Mouse (Mus musculus): ENCODE measurements at regions not wholly inside any gene's neighbourhood (a gene's known extent, or its start where the extent isn't known, plus 50 kb on each side); places are given as distances from the start of the nearest gene placed in this dataset.

DNA sequence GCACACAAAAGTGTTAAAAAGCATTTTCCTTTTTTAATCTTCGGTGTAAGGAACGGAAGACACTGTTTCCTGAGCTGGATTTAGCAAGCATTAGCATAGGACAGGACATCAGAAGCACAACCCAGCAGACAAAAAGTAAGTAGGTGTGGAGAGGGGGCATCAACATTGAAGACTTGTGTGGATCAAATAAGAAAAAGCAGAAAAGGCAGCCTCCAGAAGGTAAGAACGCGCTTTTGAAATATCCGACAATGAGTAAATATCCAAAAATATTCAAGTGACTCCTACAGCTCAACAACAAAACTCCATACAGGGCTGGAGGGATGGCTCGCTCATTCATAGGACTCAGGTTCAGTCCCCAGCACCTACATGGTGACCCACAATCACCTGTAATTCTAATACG is 286.9 kb downstream of the Pdcd6ip start:
- DNase-seq (ENCODE audit: low spot score) = no peak

GRCm38 (mm10) chr9:113419801-113420200 is 288.3 kb downstream of the Pdcd6ip start:
- no peak for DNase-seq (ENCODE audit: low spot score)

- DNase-seq (ENCODE audit: low spot score) = no peak
Observed at GRCm38 (mm10) chr9:113417106-113417505, 291.0 kb downstream of the Pdcd6ip start.

DNA sequence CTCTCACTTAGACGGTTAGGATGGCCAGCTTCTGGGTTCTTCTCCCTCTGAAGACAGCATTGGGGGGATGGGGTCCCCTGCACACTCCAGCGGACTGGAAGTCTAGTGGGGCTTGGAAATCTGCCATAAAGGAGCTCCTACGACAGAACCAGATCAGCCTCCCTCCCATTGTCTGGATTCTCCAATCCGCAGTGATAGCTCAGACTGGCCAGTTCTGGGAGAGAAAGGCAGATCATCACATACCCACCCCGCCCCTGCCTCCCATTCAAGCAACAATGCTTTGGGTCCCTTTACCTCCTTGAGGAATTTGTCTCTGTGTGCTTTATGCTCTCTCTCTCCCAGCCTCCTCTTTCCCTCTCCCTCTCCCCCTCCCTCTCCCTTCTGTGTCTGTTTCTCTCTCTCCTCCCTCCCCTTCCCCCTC is 292.5 kb downstream of the Pdcd6ip start:
- DNase-seq (ENCODE audit: low spot score) = no peak

- no peak for DNase-seq (ENCODE audit: low spot score)
Observed at GRCm38 (mm10) chr9:113414690-113415089, 293.4 kb downstream of the Pdcd6ip start.

GRCm38 (mm10) chr9:113413851-113414250 is 294.2 kb downstream of the Pdcd6ip start:
- no peak for DNase-seq (ENCODE audit: low spot score)

GRCm38 (mm10) chr9:113411638-113412037 is 296.4 kb downstream of the Pdcd6ip start:
- no peak for DNase-seq (ENCODE audit: low spot score)

GRCm38 (mm10) chr9:113408521-113408920 is 299.5 kb downstream of the Pdcd6ip start:
- DNase-seq (ENCODE audit: low spot score) = no peak

GRCm38 (mm10) chr9:113394320-113394719 is 313.7 kb downstream of the Pdcd6ip start:
- no peak for DNase-seq (ENCODE audit: low spot score)

DNA sequence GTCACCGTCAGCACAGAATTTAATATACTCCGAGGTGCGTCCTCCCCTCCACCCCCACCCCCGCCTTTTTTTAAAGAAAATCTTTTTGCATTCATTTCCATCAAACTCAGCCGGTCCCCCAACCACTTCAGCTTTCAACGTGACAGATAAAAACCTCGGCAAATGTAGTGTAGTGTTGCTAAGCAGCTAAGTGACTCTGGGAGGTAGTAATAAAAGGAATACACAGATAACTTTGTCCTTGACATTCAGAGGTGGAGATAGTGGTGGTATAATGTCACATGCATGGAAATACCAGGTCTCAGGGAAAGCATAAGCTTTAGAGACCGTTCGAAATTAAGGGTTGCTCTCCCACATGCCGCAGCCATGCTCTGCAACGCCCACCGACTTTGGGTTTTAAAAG is 320.7 kb downstream of the Pdcd6ip start:
- DNase-seq (ENCODE audit: low spot score) = no peak

GRCm38 (mm10) chr9:113381591-113382110 is 326.4 kb downstream of the Pdcd6ip start:
- DNase-seq (ENCODE audit: low spot score) = no peak

- no peak for DNase-seq (ENCODE audit: low spot score)
Observed at GRCm38 (mm10) chr9:113380408-113381129, 327.5 kb downstream of the Pdcd6ip start.

DNA sequence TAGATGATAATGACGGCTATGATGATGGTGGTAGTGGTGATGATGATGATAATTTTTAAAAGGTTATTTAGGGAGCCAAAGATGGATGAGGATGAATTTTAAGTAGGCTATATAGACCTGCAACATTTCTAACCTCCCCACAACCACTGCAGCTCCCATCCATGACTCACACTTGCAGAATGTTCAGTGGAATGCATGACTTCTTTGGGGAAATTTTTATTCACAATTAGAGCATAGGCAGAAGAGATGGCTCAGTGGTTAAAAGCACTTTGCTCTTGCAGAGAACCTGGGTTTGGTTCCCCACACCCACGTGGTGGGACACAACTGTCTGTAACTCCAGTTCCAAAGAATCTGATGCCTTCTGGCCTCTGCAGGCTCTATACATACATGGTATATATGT is 329.5 kb downstream of the Pdcd6ip start:
- no peak for DNase-seq (ENCODE audit: low spot score)

- no peak for DNase-seq (ENCODE audit: low spot score)
Observed at GRCm38 (mm10) chr9:113371718-113372306, 336.2 kb downstream of the Pdcd6ip start.

- DNase-seq (ENCODE audit: low spot score) = no peak
Observed at GRCm38 (mm10) chr9:113347942-113348341, 360.1 kb downstream of the Pdcd6ip start.

- DNase-seq (ENCODE audit: low spot score) = no peak
Observed at GRCm38 (mm10) chr9:113346531-113346930, 361.5 kb downstream of the Pdcd6ip start.

- no peak for DNase-seq (ENCODE audit: low spot score)
Observed at GRCm38 (mm10) chr9:113342131-113342530, 365.9 kb downstream of the Pdcd6ip start.

GRCm38 (mm10) chr9:113340838-113341237 is 367.2 kb downstream of the Pdcd6ip start:
- no peak for DNase-seq (ENCODE audit: low spot score)

GRCm38 (mm10) chr9:113340036-113340435 is 368.0 kb downstream of the Pdcd6ip start:
- DNase-seq (ENCODE audit: low spot score) = no peak

GRCm38 (mm10) chr9:113324489-113324888 is 383.6 kb downstream of the Pdcd6ip start:
- no peak for DNase-seq (ENCODE audit: low spot score)

DNA sequence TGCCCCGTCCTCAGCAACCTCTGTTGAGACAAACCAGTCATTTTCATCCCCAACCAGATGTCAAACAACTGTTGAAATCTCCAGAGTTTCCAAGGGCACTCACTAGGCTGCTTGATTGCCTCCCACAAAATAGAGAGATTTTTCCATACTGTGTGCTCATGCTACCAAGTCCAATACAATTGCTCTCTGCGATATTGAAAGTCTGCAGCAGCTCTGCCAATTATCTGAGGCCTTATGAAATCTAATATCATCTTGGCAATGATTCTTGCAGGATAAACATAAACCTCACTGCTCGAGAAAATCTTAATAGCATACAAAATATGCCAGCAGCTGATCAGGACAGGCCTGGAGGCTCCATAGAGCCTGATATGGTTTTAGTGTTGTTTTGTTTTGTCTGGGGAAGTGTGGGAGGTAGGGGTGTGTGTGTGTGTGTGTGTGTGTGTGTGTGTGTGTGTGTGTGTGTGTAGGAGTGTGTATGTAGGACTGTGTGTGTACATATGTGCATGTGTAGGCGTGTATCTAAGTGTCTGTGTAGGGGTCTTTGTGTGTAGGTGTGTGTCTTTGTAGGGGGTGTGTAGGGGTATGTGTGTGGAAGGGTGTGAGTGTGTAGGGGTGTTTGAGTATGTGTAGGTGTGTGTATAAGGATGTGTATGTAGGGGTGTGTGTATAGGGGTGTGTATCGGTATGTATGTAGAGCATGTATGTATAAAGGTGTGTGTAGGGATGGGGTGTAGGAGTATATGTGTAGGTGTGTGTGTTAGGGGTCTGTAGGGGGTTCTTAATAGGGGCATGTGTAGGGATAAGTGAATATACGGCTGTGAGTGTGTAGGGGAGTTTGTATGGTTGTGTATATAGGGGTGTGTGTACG is 398.1 kb downstream of the Pdcd6ip start:
- no peak for DNase-seq (ENCODE audit: low spot score)

- no peak for DNase-seq (ENCODE audit: low spot score)
Observed at GRCm38 (mm10) chr9:113305761-113306160, 402.3 kb downstream of the Pdcd6ip start.

- no peak for DNase-seq (ENCODE audit: low spot score)
Observed at GRCm38 (mm10) chr9:113302429-113302828, 405.6 kb downstream of the Pdcd6ip start.

All from ovary, postnatal 10 days (tissue).